Mouse (Mus musculus) stomach, embryonic 14.5 days (tissue): Measurements from ENCODE around the gene Akap13. TPM values are rescaled to one million over a fixed set of nuclear protein-coding genes. Genes with fewer than 3 reads are reported as not detected.

Experiments used
- ATAC-seq: fragments of 200-750 bp; cut with Nextera tagmentation; 2 replicates; pipeline ENCODE4 v1.8.0; 2017; ENCODE audit warnings: low read depth, moderate TSS enrichment; ENCODE audit not compliant: insufficient number of reproducible peaks, insufficient read depth, low FRiP score
- H3K27ac ChIP-seq: fragments of 300-500 bp; sonication (generic); 2 replicates; pipeline ENCODE4 v1.5.1; 2014; ENCODE audit warnings: mild to moderate bottlenecking, low read length, moderate library complexity, mixed read lengths
- H3K27me3 ChIP-seq: fragments of 300-500 bp; sonication (generic); 2 replicates; pipeline ENCODE4 v1.6.1; 2014; ENCODE audit warnings: low read length, control low read depth, mixed read lengths; ENCODE audit not compliant: control insufficient read depth, insufficient read depth
- H3K36me3 ChIP-seq: fragments of 300-500 bp; sonication (generic); 2 replicates; pipeline ENCODE4 v1.6.1; 2014; ENCODE audit warnings: mild to moderate bottlenecking, control low read depth, low read length, moderate library complexity, mixed read lengths; ENCODE audit not compliant: control insufficient read depth, insufficient read depth
- H3K4me1 ChIP-seq: fragments of 300-500 bp; sonication (generic); 2 replicates; pipeline ENCODE4 v1.6.1; 2014; ENCODE audit warnings: low read length, control low read depth, mixed read lengths; ENCODE audit not compliant: control insufficient read depth, insufficient read depth
- H3K4me2 ChIP-seq: fragments of 300-500 bp; sonication (generic); replicated peaks from 2 replicates; pipeline ENCODE4 v1.6.1; 2014; ENCODE audit warnings: low read depth, low read length, control low read depth
- H3K4me3 ChIP-seq: fragments of 300-500 bp; sonication (generic); 2 replicates; pipeline ENCODE4 v1.5.1; 2014; ENCODE audit warnings: low read depth, low read length, control low read depth
- H3K9ac ChIP-seq: fragments of 300-500 bp; sonication (generic); replicated peaks from 2 replicates; pipeline ENCODE4 v1.6.1; 2014; ENCODE audit warnings: low read depth, mild to moderate bottlenecking, control low read depth, low read length, moderate library complexity, mixed read lengths
- H3K9me3 ChIP-seq: fragments of 300-500 bp; sonication (generic); 2 replicates; pipeline ENCODE4 v1.6.1; 2016; ENCODE audit warnings: low read depth, low read length, control low read depth; ENCODE audit not compliant: control insufficient read depth
- WGBS: fragments of 180-500 bp; shearing (Covaris S2); extraction: QIAGEN DNeasy Blood & Tissue Kit; methylation state at CpG from one replicate; pipeline ENCODE4 v1.1.7; 2014; 5-methylcytosine and 5-hydroxymethylcytosine counted together
- polyA plus RNA-seq: library from polyadenylated mRNA; unstranded; fragments of >200 nt; fragmentation: Nextera tagmentation; extraction: Ambion mirVana; gene quantifications from 2 replicates; pipeline ENCODE4 v1.2.1, GENCODE M21; 2014

Gene Akap13
- polyA plus RNA-seq, 1 experiment from 2014 or later: 74.0 TPM

DNA sequence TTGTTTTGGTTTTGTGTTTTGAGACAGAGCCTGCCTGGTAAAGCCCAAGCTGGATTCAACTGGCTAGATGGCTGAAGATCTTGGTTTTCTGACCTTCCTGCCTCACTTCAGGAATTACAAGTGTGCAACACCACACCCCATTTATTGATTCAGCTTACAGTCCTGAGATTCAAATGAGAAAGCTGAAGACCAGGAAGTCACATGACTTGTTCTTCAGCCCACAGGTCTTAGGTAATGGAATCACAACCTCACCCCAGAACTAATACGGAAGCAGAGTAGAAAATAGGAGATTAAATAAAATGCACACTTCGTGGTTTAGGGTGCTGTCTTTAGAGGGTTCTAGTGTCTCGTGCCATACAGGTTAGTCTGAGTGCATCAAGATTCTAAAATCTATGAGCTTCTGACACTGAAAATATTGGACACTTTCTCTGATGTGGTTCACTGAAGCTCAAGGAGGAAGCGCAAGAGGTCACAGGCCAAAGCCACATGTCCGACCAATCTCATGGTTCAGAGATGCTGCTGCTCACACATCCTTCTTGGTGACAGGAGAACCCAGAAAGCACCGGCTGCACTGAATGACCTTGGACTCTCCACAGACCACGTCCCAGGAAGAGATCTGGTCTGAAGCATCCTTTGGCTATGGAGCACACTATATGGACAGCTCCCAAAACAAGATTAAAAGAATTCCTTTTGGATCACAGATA lies 39.3 kb upstream of the Akap13 start:
- WGBS: 79% methylated on average over 7 of the region's 7 CpGs
- no peaks in the 10 kb centered on the region for H3K9me3 ChIP-seq
- H3K4me2 ChIP-seq: no peak overlapping the region
- H3K9ac ChIP-seq: no peak overlapping the region
- H3K27ac ChIP-seq: no peak overlapping the region
- ATAC-seq: peak; percentile 42; the same call in 1 of the 2 replicates
- peaks cover 6% of the 10 kb centered on the region; the same call in 1 of the 2 replicates for H3K4me1 ChIP-seq
- no peak overlapping the region for H3K4me3 ChIP-seq
- H3K27me3 ChIP-seq: no peaks in the 10 kb centered on the region
- no peaks in the 10 kb centered on the region for H3K36me3 ChIP-seq

GRCm38 (mm10) chr7:75420927-75421326 lies 34.4 kb upstream of the Akap13 start:
- H3K4me1 ChIP-seq: no peaks in the 10 kb centered on the region
- no peak overlapping the region for H3K4me2 ChIP-seq
- H3K36me3 ChIP-seq: no peaks in the 10 kb centered on the region
- ATAC-seq: no peak
- WGBS: 79% methylated on average over 2 of the region's 2 CpGs
- no peak overlapping the region for H3K4me3 ChIP-seq
- no peak overlapping the region for H3K9ac ChIP-seq
- H3K9me3 ChIP-seq: no peaks in the 10 kb centered on the region
- H3K27ac ChIP-seq: no peak overlapping the region
- H3K27me3 ChIP-seq: no peaks in the 10 kb centered on the region

DNA sequence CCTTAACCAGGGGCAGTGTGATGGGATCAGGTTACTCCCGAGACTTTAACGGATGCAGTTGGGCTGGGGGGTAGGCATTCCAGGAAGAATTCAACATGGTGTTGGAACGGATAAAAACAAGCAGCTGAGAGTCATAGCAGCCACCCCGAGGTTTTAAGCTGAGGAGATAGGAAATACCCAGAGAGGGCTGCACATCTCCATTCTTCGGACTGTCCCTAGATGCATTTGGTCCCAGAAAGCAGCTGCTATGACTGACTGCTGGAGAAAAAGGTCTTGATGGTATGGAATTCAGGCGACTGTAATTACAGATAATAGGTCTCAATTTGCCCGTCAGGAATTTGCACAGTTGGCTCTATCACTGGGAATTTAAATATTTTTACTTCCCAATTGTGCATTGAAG lies 31.2 kb upstream of the Akap13 start:
- no peaks in the 10 kb centered on the region for H3K9me3 ChIP-seq
- no peaks in the 10 kb centered on the region for H3K27me3 ChIP-seq

GRCm38 (mm10) chr7:75427322-75427721 lies 28.0 kb upstream of the Akap13 start:
- Histone ChIP-seq H3K27ac (no peak overlapping the region), H3K4me2 (no peak overlapping the region), H3K27me3 (no peaks in the 10 kb centered on the region), H3K9me3 (no peaks in the 10 kb centered on the region), H3K36me3 (no peaks in the 10 kb centered on the region), H3K4me1 (peaks cover 5% of the 10 kb centered on the region; the same call in 1 of the 2 replicates), H3K4me3 (no peak overlapping the region), H3K9ac (no peak overlapping the region)
- no peak for ATAC-seq
- WGBS: 32% methylated on average over 4 of the region's 4 CpGs

More for the DNA sequence above, 31.2 kb upstream of the Akap13 start:
- H3K36me3 ChIP-seq: no peaks in the 10 kb centered on the region
- H3K4me2 ChIP-seq: no peak overlapping the region
- H3K9ac ChIP-seq: no peak overlapping the region
- H3K4me1 ChIP-seq: peaks cover 5% of the 10 kb centered on the region; the same call in 1 of the 2 replicates
- no peak for ATAC-seq
- H3K27ac ChIP-seq: no peak overlapping the region
- no peak overlapping the region for H3K4me3 ChIP-seq
- WGBS: 42% methylated on average over 7 of the region's 7 CpGs

DNA sequence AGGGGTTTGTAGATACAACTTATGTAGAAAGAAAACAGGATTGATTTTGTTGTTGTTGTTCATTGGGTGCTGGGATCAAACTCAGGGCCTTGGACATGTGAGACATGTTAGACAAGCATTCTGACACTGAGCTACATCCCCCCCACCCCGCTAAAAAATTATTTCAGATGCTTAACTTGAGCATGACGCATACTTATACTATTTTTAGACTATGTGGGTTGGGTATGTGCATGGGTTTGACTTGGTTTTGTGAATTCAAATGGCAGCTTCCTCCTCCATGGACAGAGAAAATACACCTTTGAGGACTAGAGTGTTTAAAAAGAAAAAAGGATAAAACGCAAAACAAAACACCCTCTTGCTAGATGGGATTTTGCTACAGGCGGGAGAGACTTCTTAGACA lies 26.4 kb upstream of the Akap13 start:
- Histone ChIP-seq H3K27ac (no peak overlapping the region), H3K9me3 (no peaks in the 10 kb centered on the region), H3K36me3 (no peaks in the 10 kb centered on the region), H3K4me1 (peaks cover 5% of the 10 kb centered on the region; the same call in 1 of the 2 replicates), H3K4me3 (no peak overlapping the region), H3K9ac (no peak overlapping the region), H3K4me2 (no peak overlapping the region), H3K27me3 (no peaks in the 10 kb centered on the region)
- 84% methylated on average over 4 of the region's 4 CpGs for WGBS
- ATAC-seq: no peak

DNA sequence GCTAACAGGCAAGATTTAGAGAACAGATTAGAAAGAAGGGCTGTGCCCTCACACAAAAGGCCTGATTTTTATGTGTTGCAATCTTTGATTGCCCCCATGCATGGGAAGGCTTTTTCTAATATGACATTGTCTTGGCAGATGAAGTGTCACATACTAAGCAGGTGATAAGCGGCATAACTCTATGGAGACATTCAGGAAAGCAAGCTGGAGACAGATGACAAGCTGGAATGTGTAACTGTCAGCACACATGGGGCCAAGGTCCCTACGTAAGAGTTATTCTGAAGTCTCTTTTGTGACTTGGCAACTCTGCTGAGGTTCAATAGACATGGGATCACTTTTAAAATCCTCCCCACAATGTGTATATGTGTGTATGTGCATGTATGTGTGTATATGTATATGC lies 24.8 kb upstream of the Akap13 start:
- 61% methylated on average over 2 of the region's 2 CpGs for WGBS
- peaks cover 5% of the 10 kb centered on the region; the same call in 1 of the 2 replicates for H3K4me1 ChIP-seq
- H3K9me3 ChIP-seq: no peaks in the 10 kb centered on the region
- ATAC-seq: no peak
- H3K27ac ChIP-seq: no peak overlapping the region
- H3K4me3 ChIP-seq: no peak overlapping the region
- H3K27me3 ChIP-seq: no peaks in the 10 kb centered on the region
- H3K36me3 ChIP-seq: no peaks in the 10 kb centered on the region
- H3K9ac ChIP-seq: no peak overlapping the region
- H3K4me2 ChIP-seq: no peak overlapping the region

DNA sequence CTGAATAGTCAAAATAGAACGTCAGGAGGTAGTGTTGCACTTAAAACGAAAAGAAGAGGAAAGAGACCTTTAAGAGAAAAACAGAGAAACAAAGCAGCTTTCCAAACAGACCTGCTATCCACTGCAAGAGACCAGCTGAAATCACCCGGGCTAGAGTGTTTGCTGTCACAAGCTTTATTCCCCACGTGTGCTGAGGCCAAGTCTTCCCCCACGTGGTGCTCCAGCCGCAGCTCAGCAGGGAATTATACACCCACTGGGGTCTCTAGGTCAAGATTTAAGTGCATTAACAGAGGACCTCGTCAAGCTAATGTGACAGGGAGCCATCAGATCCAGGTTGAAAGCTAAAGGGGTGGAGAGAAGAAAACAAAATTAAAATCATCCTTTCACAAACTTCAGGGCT lies 24.3 kb upstream of the Akap13 start:
- WGBS: 19% methylated on average over 7 of the region's 7 CpGs
- Histone ChIP-seq H3K4me1 (peaks cover 5% of the 10 kb centered on the region; the same call in 1 of the 2 replicates), H3K9ac (no peak overlapping the region), H3K27ac (no peak overlapping the region), H3K27me3 (no peaks in the 10 kb centered on the region), H3K9me3 (no peaks in the 10 kb centered on the region), H3K36me3 (no peaks in the 10 kb centered on the region), H3K4me2 (no peak overlapping the region), H3K4me3 (no peak overlapping the region)
- ATAC-seq: no peak

GRCm38 (mm10) chr7:75432046-75432445 lies 23.3 kb upstream of the Akap13 start:
- no peaks in the 10 kb centered on the region for H3K9me3 ChIP-seq
- 57% methylated on average over 3 of the region's 3 CpGs for WGBS
- no peak overlapping the region for H3K9ac ChIP-seq
- H3K36me3 ChIP-seq: no peaks in the 10 kb centered on the region
- H3K27ac ChIP-seq: no peak overlapping the region
- no peaks in the 10 kb centered on the region for H3K27me3 ChIP-seq
- H3K4me2 ChIP-seq: no peak overlapping the region
- H3K4me3 ChIP-seq: no peak overlapping the region
- ATAC-seq: no peak
- H3K4me1 ChIP-seq: peaks cover 5% of the 10 kb centered on the region; the same call in 1 of the 2 replicates
